Mouse (Mus musculus) CD4-positive, CD25-positive, alpha-beta regulatory T cell, adult 2 months (primary cell): Measurements from ENCODE around the gene Lamb2.

Source experiments
- DNase-seq: peaks from one replicate; pipeline ENCODE4 v3.0.0-alpha.2; 2012; ENCODE audit warnings: low read depth, low spot score

Lamb2 gene

DNA sequence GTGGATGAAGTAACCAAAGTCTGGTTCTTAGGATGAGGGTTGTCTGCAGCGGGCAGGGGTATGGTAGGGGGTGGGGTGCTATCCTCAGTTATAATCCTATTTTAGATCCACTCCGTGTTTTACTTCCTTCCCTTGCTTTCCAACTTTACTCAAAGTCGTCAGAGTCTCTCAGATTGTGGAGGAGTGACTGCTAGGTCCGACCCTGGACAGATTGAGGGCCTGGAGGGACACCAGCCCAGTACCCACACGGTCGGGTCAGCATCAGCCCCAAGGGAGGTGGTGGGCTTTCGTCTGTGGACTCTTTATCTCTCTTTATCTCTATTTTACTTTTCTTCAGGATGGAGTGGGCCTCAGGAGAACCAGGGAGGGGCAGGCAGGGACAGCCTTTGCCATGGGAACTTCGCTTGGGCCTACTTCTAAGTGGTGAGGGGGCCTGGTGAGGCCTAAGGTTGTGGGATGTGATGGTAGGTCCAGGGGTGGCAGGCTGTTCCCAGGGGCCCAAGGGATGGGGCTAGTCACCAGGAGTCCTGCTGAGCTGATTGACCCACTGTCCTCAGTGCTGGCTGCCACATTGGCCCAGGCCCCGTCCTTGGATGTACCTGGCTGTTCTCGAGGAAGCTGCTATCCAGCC lies at the start of gene Lamb2:
Lamb2 (plus strand) TSS at position 16 of the 631 bp plus-strand sequence.
- no peak for DNase-seq

GRCm38 (mm10) chr9:108431431-108432067 lies 48.0 kb upstream of the Lamb2 start:
- peak; percentile 26 for DNase-seq

DNA sequence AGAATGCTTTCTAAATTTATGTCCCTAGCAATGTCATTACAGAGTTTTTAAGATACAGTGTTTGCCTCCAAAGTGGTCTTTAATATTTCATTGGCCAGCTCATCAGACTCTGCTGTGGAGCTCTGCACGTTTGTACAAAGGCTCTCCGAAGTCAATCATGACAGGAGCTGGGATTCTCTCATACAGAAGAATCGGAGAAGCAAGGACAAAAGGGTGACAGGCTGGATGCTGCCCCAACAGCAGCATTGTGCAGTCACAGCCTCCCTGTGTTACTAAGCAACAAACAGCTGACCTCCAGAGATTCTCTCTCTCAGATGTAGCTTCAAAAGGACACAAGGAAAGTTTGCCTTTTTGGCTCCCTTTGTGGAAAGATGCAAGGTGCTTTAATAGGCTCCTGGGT lies 43.4 kb upstream of the Lamb2 start, which contains the start of gene BC048562:
BC048562 (plus strand) TSS at position 301 of the 400 bp plus-strand sequence.
- DNase-seq, result no peak

DNA sequence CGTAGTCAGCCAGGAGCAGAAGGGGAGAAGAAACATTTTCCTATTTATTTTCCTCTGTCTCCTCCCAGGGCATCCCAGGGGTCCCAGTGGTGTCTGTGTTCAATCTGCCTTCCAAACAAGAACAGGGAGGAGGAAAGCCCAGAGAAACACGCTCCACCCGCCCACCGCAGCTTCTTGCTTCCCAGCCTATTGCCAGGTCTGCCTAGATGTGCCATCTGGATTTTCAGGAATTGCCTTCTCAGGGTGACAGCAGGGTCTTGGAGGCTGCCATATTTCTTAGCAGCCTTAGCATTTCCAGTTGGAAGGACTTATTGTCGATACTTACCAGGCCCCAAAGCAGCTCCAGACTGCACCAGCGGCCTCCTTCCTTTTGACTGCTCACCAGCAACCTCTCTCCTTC lies 40.4 kb upstream of the Lamb2 start:
- DNase-seq, result no peak

DNA sequence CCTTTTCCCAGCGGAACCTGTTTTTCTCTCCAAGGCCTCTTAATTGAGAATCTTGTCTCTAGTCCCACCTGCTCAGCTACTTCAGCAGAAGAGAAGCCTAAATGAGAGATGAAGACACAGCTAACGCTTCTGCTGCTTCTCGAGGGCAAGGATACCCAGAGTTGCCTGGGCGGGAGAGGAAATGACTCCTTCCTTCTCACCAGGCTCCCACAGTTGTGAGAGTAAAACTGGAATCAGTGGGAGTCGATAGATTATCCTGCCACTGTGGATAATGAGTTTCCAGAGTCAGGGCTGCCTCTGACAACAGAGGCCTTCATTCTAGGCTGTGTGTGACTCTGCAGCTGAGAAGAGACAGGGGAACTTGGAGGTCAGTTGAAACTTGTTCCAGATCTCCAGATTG lies 39.1 kb upstream of the Lamb2 start:
- no peak for DNase-seq

GRCm38 (mm10) chr9:108441236-108441919 lies 38.2 kb upstream of the Lamb2 start:
- DNase-seq, result no peak

GRCm38 (mm10) chr9:108445125-108445524 lies 34.4 kb upstream of the Lamb2 start:
- DNase-seq, result peak; percentile 35

GRCm38 (mm10) chr9:108449860-108450259 lies 29.7 kb upstream of the Lamb2 start:
- no peak for DNase-seq

DNA sequence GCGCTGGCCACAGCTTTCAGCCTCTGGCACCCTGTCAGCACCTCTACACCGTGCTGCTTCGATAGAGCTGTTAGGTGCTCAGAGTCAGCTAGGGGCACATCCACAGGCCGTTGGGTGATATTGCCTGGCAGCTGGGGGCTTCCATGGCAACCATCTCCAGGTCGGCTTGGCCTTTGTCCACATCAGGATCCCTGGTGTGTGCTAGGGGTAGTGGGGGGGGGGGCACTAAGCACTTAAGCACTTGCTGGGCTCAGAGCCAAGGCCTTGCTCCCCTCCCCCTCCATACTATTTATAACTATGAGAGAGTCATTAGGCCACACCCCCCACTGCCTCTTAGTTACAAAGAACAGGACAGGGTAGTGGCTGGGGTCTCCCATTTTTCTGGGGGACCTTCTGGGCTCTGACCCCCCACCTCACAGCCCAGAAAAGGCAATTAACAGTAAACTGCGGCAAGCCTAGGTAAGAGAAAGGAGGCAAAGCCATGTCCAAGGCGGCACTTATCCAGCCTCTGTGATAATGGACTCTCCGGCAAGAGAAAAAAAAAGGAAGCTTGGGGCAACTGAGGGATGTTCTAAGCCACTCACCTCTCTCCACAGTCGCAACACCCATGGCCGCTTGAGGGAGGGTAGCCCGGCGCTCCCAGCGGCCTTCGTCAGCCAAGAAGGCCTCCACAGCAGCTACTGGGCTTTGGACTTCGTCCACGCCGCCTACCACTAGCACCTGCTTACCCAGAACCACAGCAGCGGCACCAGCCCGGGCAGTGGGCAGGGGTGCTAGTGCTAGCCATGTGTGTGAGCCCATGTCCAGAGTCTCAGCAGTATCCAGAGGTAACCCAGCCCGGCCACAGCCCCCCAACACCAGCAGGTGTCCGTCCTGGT lies 29.0 kb upstream of the Lamb2 start:
- no peak for DNase-seq

DNA sequence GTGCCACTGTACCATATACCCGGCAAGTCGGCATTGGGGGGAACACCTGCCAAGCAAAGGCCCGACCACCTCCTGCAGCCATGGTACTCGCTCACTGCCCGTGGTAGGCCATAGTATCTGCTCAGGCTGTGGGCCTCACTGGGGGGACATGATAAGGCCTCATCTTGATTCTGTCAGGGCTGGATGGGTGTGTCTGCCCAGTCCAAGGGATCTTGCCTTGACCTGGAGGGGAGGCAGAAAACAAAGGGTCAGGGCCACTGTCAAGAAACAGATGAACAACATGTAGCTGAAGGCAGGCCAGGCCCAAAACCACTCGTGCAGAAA lies 28.4 kb upstream of the Lamb2 start:
- DNase-seq, result no peak

DNA sequence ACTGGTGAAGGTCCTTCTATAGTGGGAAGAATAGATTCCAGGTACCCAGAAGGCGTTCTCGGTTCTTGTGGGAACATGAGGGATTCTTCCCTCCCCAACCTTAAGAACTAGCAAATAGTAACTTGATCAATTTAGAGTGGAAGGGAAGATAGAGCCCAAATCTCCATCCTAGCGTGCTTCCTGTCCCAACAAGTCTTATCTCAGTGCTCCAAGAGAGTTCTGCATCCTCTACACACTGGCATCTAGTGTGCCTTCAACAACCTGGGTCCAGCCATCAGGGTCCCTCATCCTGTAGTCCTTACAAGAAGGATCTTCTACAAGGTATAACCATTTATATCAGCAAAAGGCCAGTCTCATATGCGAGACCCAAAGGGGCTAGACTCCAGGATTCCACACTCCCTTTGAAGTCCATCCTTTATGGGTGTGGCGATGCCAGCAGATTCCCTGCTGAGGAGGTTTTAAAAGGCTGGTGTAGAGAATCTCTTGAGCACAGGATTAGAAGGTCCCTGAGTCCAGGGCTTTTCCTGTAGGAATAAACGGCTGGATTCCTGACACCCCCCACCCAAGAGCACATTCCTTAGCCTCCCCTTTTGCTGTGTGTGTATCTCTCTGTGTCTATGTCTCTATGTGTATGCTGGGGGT lies 27.9 kb upstream of the Lamb2 start:
- no peak for DNase-seq

GRCm38 (mm10) chr9:108452291-108452906 lies 27.1 kb upstream of the Lamb2 start:
- DNase-seq, result peak; percentile 90

GRCm38 (mm10) chr9:108452911-108453310 lies 26.6 kb upstream of the Lamb2 start:
- DNase-seq, result no peak

- no peak for DNase-seq
These were observed 26.1 kb upstream of the Lamb2 start for GRCm38 (mm10) chr9:108453458-108453857.

- DNase-seq, result no peak
These were observed 25.1 kb upstream of the Lamb2 start for GRCm38 (mm10) chr9:108454429-108454828.

- DNase-seq, result no peak
These were observed 23.6 kb upstream of the Lamb2 start for GRCm38 (mm10) chr9:108455747-108456571.

DNA sequence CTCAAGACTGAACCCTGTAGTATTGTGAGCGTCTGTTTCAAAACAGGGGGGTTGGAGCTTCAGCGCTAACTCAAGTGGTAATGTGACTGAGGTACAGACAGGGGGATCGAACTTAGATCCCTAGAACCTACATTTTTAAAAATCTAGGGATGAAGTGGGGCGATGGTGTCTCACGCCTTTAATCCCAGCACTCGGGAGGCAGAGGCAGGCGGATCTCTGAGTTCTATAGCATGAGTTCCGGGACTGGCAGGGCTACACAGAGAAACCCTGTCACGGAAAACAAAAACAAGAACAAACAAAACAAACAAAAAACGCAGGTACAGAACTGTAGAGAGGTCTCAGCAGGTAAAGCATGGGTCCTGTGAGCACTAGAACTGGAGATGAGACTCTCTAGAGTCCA lies 22.6 kb upstream of the Lamb2 start:
- DNase-seq, result no peak

GRCm38 (mm10) chr9:108459939-108460318 lies 19.6 kb upstream of the Lamb2 start:
- no peak for DNase-seq

GRCm38 (mm10) chr9:108460319-108461178 lies 19.0 kb upstream of the Lamb2 start, which contains the start of gene Ccdc71:
Gene Ccdc71, plus strand, starts transcription at chr9:108460527.
- peak; percentile 92 for DNase-seq
